ENCODE assay signal across 26 mouse cellular contexts in the genomic region with DNA sequence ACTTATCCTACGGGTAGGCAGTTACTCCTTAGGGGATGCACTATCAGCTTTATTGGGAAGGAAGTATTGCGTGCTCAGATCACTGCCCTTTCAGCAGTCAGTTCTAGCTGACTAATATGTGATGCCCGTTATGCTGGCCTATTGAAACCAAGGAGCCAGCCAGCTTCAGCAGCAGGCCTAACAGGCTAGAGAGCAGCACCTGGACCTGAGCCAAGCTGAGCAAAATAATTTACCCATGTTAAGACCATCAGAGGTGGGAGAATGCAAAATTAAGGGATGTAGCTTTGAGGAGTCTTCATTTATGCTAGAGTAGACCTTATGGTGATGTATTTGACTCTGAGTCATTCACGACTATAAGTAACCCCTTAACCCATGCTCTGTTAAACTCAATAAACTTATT.
"Had no signal": no experiment of that assay in that cellular context is flagged by ENCODE, and none has a peak within 500 bp of the region (broad histone marks: within the 10 kb centered on the region; RNA-seq: fewer than 3 reads in every experiment).

No protein-coding gene starts in this region.

- H3K9ac ChIP-seq: heart, embryonic 12.5 days; hindbrain, embryonic 12.5 days; hindbrain, embryonic 15.5 days; intestine, embryonic 15.5 days; limb, embryonic 12.5 days; liver, embryonic 13.5 days; liver, embryonic 15.5 days had no signal

- H3K4me2 ChIP-seq: heart, embryonic 12.5 days; hindbrain, embryonic 12.5 days; hindbrain, embryonic 15.5 days; intestine, embryonic 15.5 days; limb, embryonic 12.5 days; liver, embryonic 11.5 days; liver, embryonic 13.5 days; liver, embryonic 15.5 days had no signal

- ATAC-seq: inflammation-experienced regulatory T-cells, adult 6 months; intestine, embryonic 15.5 days; intestine, postnatal 0 days had no signal

- H3K27ac ChIP-seq: heart, embryonic 10.5 days; hindbrain, embryonic 10.5 days; hindbrain, embryonic 12.5 days; hindbrain, embryonic 15.5 days; intestine, embryonic 15.5 days; layer of hippocampus, adult 2 months; left cerebral cortex, adult 2 months; limb, embryonic 10.5 days; limb, embryonic 12.5 days; liver, embryonic 13.5 days; liver, embryonic 15.5 days had no signal

- H3K9me3 ChIP-seq: heart, embryonic 10.5 days; heart, embryonic 12.5 days; hindbrain, embryonic 10.5 days; hindbrain, embryonic 12.5 days; hindbrain, embryonic 15.5 days; intestine, embryonic 15.5 days; limb, embryonic 10.5 days; limb, embryonic 12.5 days; liver, embryonic 13.5 days; liver, embryonic 15.5 days had no signal

- H3K36me3 ChIP-seq: heart, embryonic 10.5 days; heart, embryonic 12.5 days; hindbrain, embryonic 10.5 days; hindbrain, embryonic 12.5 days; hindbrain, embryonic 15.5 days; intestine, embryonic 15.5 days; limb, embryonic 10.5 days; limb, embryonic 12.5 days; liver, embryonic 13.5 days; liver, embryonic 15.5 days had no signal

- H3K27me3 ChIP-seq: heart, embryonic 12.5 days; hindbrain, embryonic 12.5 days; hindbrain, embryonic 15.5 days; intestine, embryonic 15.5 days; limb, embryonic 12.5 days; liver, embryonic 13.5 days; liver, embryonic 15.5 days had no signal

- H3K4me1 ChIP-seq: heart, embryonic 10.5 days; heart, embryonic 12.5 days; hindbrain, embryonic 10.5 days; hindbrain, embryonic 12.5 days; hindbrain, embryonic 15.5 days; intestine, embryonic 15.5 days; limb, embryonic 10.5 days; limb, embryonic 12.5 days; liver, embryonic 13.5 days; liver, embryonic 15.5 days had no signal

- DNase-seq: gastrocnemius, postnatal 10 days; gastrocnemius, postnatal 25 days; heart, adult 18-20 months; heart, postnatal 10 days; heart, postnatal 4 days; kidney, adult 18-20 months; kidney, adult 8-10 months; kidney, postnatal 10 days; kidney, postnatal 25 days; kidney, postnatal 4 days; liver; liver, embryonic 13.5 days had no signal

- H3K4me3 ChIP-seq: heart, embryonic 10.5 days; heart, embryonic 12.5 days; hindbrain, embryonic 10.5 days; hindbrain, embryonic 12.5 days; hindbrain, embryonic 15.5 days; intestine, embryonic 15.5 days; layer of hippocampus, adult 2 months; left cerebral cortex, adult 2 months; limb, embryonic 10.5 days; limb, embryonic 12.5 days; liver, embryonic 13.5 days; liver, embryonic 15.5 days had no signal
